Mouse (Mus musculus): ENCODE measurements at regions not wholly inside any gene's neighbourhood (a gene's known extent, or its start where the extent isn't known, plus 50 kb on each side); places are given as distances from the start of the nearest gene placed in this dataset.

- no peak for DNase-seq (ENCODE audit: low read depth)
These were observed 66.0 kb upstream of the Fat4 start for GRCm38 (mm10) chr3:38820787-38821186.

DNA sequence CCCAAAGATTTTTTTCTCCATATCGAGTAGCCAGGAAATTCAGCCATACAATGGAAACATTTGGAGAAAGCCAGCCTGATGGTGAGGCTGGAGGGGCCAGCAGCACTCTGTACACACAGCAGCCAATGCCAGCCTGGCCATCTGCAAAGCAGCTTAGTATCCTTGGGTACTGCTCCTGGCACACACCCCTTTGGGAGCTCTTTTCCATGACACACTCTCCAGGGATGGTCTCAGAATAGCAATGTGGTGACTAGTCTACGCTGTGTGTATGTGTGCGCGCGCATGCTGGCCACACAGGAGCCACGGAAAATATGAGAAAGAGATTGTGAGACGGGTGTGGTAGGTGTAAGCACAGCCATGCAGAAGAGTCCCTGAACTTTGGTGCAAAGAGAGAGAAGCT lies 66.4 kb upstream of the Fat4 start:
- DNase-seq (ENCODE audit: low read depth), result no peak

GRCm38 (mm10) chr3:38817651-38818050 lies 69.1 kb upstream of the Fat4 start:
- no peak for DNase-seq (ENCODE audit: low read depth)

GRCm38 (mm10) chr3:38812457-38812856 lies 74.3 kb upstream of the Fat4 start:
- DNase-seq (ENCODE audit: low read depth), result no peak

DNA sequence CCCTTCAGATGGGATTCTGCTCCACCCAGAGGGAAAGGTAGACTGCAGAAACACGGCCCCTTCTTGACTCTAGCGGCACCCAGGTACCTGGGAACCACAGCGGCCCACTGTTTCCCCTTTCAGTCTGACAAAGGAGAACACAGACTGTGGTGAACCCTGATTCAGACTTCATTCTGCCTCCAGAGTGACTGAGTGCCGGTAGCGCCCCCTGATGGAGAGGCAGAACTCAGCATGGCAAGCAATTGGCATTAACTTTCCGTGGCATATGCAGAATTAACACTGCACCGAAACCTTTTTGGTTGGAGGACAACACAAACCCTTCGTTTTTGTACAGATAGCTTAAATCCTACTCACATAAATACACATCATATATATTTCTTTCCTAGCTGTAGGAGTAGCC lies 75.1 kb upstream of the Fat4 start:
- DNase-seq (ENCODE audit: low read depth), result no peak

GRCm38 (mm10) chr3:38806469-38807055 lies 80.2 kb upstream of the Fat4 start:
- DNase-seq (ENCODE audit: low read depth), result no peak

DNA sequence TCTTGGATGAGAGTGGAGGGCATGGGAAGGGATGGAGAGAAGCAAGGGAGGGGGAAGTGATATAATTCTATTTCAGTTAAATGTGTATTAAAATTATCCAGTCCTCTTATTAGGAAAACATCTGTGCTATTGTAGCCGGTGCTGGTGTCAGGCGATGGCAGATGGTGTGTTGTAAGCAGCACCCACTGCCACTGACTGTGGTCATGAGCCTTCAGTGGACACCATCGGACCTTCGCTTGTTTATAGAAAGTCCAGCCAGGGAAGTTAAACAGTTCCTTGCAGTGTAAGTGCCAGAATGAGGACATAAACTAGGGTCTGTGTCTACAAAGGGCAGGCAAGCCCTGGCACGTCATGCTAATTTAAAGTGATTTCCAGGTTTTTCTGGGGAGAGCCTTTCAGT lies 80.7 kb upstream of the Fat4 start:
- DNase-seq (ENCODE audit: low read depth), result no peak

GRCm38 (mm10) chr3:38795646-38796301 lies 91.0 kb upstream of the Fat4 start:
- no peak for DNase-seq (ENCODE audit: low read depth)

DNA sequence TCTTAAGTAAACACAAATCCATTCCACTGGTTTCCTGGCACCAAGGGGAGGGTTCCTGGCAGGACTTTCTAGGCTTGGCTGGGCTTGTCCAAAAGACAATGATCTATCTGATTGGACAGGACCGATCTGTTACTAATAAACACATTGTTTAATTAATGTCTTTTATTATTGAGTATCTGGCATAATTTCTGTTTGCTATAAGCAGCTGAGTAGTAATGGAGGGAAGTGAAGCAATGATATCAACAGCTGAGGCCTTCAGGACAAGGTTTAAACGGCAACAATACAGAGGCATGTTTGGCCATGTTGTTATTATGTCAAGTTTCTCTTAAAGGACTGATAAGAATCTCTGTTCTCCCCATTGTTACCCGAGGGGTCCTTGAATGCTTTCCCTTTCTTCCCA lies 93.5 kb upstream of the Fat4 start:
- no peak for DNase-seq (ENCODE audit: low read depth)

DNA sequence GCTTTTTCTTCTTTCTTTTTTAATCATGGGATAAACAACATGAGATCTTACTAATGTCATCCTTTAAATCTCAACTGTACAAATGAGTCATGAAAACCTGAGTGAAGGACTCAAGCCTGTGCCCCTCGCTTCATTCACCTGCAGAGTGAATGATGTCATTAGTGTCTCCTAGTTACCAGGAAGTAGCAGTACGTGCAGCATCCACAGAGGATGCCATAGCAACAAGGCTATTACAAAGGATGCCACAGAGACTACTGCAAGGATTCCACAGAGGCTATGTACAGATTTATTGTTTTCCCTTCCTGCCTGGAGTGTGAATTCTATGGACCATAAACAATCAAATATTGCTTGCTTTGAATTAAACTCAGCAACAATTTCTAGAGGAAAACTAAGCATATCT lies 98.0 kb upstream of the Fat4 start:
- no peak for DNase-seq (ENCODE audit: low read depth)

GRCm38 (mm10) chr3:38783711-38784110 lies 103.0 kb upstream of the Fat4 start:
- no peak for DNase-seq (ENCODE audit: low read depth)

DNA sequence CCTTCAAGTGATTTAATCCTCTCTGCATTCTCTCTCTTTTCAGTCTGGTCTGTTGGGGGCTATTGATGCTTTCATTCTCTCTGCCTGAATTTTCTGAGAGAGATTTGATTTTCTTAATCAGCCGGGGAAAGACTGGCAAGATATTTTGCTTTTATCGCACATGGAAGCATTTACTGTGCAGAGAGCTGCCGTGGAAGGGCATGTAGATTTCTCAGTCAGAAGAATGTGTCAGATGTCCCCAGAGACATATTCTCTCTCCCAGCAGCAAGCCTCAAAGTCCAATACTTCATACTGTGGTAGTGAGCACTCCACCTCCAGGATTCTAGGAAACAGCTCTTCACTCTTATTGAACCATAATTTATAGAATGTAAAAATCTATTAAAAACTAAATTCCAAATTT lies 103.7 kb upstream of the Fat4 start:
- no peak for DNase-seq (ENCODE audit: low read depth)

- no peak for DNase-seq (ENCODE audit: low read depth)
These were observed 109.9 kb upstream of the Fat4 start for GRCm38 (mm10) chr3:38776743-38777366.

- DNase-seq (ENCODE audit: low read depth), result no peak
These were observed 132.1 kb upstream of the Fat4 start for GRCm38 (mm10) chr3:38754632-38755123.

DNA sequence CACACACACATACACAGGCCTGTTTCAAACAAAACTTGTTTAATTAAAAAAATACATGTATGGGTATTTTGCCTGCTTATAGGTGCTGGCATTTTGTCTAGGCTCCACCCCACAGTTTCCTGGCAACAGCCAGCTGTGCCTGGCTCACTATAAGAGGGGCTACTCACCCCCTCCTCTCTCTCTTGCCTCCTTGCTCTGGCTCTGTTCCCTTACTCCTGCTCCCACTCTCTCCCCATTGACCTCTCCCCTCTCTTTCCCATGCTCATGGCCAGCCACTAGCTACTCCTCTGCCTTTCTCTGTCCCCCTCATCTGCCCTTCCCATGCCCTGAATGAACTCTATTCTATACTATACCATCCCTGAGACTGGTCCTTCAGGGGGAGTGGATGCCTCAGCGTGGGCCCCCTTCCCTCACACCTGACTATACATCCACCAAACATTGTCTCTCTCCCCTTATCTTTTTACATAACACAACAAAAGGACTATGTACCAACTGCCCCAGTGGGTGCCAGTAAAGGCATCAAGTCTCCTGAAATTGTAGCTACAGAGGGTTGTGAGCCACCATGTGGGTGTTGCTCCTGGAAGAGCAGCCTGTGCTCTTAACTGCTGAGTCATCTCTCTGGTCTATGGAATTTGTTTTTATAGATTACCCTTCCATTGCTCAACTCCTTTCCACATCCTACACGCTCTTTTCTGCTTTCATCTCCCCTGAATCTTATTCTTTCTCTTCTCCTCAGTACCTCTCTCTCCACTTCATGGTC lies 133.1 kb upstream of the Fat4 start:
- no peak for DNase-seq (ENCODE audit: low read depth)

GRCm38 (mm10) chr3:38742155-38742554 lies 144.6 kb upstream of the Fat4 start:
- no peak for DNase-seq (ENCODE audit: low read depth)

GRCm38 (mm10) chr3:38722606-38723005 lies 164.1 kb upstream of the Fat4 start:
- no peak for DNase-seq (ENCODE audit: low read depth)

DNA sequence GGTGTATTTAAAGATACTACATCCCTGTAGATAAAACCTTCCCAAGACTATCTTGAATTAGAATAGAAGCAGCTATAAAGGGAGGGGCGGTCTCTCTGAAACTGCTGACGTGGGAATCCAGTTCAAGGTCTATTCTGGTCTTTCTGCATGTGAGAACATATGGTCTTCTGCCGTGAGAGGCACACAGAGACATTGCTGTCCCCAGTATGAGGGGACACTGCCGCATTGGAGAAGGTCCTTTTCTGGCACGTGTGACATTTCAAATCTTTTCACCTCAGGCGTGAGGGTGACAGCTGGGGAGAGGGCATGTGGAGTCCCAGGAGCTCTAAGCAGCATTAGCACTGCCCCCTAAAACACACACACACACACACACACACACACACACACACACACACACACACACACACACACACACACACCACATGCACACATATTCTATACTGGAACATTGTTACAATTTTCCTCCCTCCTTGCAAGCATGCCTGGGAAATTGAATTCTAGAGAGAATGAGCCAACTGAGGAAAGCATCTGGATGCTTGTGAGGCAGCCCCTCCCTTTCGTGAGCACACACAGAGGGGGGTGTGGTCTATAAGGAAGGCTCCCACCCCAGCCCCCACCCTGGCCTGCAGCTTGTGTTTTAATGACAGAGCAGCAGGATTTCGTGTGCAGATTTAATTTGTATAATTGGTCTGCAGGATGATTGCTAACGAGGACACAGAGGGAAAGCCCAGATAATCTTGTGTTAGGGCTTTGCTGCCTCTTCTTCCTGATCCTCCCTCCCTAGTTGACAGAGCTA lies 174.5 kb upstream of the Fat4 start:
- DNase-seq (ENCODE audit: low read depth), result no peak

DNA sequence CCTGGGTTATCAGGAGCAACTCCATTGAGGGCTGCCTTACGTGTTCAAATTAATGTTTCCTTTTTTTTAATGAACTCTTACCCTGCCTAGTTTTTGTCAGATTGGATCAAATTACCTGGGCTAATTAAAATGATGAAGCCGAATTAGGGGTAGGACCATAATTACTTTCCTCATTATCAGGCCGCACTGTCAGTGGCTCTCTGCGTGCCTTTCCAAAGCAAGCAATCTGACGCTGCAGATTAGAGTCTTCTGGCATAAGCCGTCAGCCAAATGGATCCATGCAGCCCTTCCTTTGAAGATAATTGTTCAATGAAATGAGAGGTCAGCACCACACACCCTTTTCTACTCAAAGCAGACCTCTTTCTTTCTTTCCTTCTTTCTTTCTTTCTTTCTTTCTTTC lies 175.5 kb upstream of the Fat4 start:
- DNase-seq (ENCODE audit: low read depth), result no peak

DNA sequence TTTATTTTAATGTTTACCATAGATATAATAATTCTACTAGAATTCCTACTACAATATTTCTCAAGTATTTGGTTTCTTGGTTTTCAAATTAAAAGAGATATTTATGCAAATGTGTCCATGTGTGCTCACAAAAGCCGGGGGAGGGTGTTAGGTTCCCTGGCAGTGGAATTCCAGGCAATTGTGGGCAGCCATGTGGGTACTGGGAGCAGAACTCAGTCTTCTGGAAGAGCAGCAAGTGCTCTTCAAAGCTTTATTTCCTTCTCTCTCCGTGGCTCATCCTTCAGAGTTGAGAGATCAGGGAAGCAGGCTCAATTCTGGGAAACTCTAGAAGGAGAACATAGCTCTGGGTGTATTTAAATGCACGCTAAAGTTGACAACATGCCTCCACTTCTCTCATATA lies 178.8 kb upstream of the Fat4 start:
- no peak for DNase-seq (ENCODE audit: low read depth)

DNA sequence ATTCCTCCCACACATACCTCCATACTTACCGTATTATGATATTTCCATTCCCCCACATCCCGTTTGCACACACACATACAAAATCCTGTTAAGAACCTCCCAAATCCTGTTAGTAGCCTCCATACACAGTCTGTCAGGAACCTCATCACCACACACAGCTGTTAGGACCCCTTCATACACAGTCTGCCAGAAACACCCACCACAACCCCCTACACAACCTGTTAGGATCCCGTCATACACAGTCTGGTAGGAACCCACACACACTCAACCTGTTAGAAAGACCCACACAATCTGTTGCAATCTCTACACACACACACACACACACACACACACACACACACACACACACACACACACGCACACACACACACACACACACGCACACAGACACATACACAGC lies 187.5 kb upstream of the Fat4 start:
- no peak for DNase-seq (ENCODE audit: low read depth)

DNA sequence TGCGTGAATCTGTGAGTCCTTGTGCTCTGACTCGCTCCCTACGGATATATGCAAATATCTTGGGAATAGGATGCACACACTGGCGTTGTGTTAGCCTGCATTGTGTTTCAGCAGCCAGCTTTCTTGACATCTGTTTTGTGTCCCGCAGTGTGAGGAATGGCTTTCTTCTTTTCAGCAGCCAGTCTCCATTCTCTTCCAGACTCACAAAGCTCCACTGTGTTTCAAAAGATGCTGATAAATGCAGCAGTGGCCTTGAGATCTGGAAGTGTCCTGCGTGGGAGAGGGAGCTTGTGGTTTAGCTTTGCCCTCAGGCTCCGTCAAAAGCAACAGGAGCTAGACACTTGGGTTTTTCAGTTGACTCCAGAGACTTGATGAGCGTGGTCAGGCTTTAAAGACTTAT lies 188.9 kb upstream of the Fat4 start:
- DNase-seq (ENCODE audit: low read depth), result no peak

All from c-Kit-positive CD71-negative TER-119-negative erythroid progenitor cells, embryonic 14.5 days (primary cell).